Mouse (Mus musculus): Measurements from ENCODE around the gene Rps19. TPM values are rescaled to one million over a fixed set of nuclear protein-coding genes. Genes with fewer than 3 reads are reported as not detected.

Gene Rps19
- polyA plus RNA-seq, 1 experiment from 2014 or later: 2,060 TPM

DNA sequence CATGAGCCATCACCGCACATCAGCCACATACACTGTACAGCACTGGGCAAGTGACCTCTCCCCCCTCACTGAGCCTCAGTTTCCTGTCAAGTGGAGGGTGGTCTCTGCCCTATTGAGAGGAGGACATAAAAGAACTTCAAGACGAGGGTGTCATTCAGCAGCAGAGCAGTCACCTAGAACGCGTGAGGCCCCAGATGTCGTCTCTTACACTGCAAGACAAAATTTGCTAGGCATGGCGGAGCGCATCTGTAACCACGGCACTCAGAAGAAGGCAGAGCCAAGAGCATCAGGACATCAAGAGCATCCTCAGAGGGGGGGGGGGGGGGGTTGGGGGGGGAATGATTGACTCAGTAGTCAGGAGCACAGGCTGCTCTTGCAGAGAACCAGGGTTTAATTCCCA, 12.1 kb downstream of the Rps19 start:
- Histone ChIP-seq H3K27me3 (ENCODE audit: control insufficient read depth, insufficient read depth, low read length) (no peaks in the 10 kb centered on the region), H3K4me1 (replicated peaks; ENCODE audit: control insufficient read depth, insufficient read depth) (no peaks in the 10 kb centered on the region), H3K4me2 (replicated peaks; ENCODE audit: low read depth) (no peak overlapping the region), H3K9ac (ENCODE audit: low read length) (no peak overlapping the region), H3K4me3 (ENCODE audit: low read depth, low read length) (no peak overlapping the region), H3K27ac (replicated peaks) (no peak overlapping the region), H3K36me3 (ENCODE audit: control insufficient read depth, insufficient read depth, low read length) (no peaks in the 10 kb centered on the region), H3K9me3 (ENCODE audit: control insufficient read depth, low read length) (no peaks in the 10 kb centered on the region)
- ATAC-seq (ENCODE audit: low FRiP score, low TSS enrichment) (no peak), DNase-seq (ENCODE audit: low spot score) (no peak)
- WGBS: 90% methylated on average over 8 of the region's 8 CpGs
- TF ChIP-seq CTCF (IDR thresholded peaks at IDR 0.05; ENCODE audit: low read depth) (no peak), EP300 (optimal IDR thresholded peaks at IDR 0.05) (no peak)

DNA sequence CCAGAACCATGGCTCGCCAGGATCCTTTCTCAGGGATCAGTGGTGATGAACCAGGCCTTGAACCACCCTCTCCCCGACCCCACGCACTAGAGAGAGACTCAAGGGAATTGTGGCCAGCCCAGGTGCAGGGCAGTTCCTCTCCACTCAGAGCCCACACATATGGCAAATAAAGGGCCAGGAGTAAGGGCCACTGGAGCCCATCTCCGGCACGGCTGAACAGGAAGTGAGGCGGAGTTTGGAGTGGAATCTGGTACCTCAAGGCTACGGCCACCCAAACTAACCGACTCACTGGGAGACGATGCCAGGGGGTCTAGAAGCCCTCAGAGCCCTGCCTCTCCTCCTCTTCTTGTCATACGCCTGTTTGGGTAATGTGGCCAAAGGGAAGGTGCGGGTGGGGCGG, 13.1 kb downstream of the Rps19 start, which contains the start of gene Cd79a:
Cd79a (plus strand) TSS at position 158 of the 400 bp plus-strand sequence.
- Histone ChIP-seq H3K27me3 (ENCODE audit: control insufficient read depth, insufficient read depth, low read length) (no peaks in the 10 kb centered on the region), H3K4me1 (replicated peaks; ENCODE audit: control insufficient read depth, insufficient read depth) (no peaks in the 10 kb centered on the region), H3K9me3 (ENCODE audit: control insufficient read depth, low read length) (no peaks in the 10 kb centered on the region), H3K36me3 (ENCODE audit: control insufficient read depth, insufficient read depth, low read length) (no peaks in the 10 kb centered on the region), H3K4me2 (replicated peaks; ENCODE audit: low read depth) (no peak within 1 kb of the TSS), H3K4me3 (ENCODE audit: low read depth, low read length) (no peak within 1 kb of the TSS), H3K27ac (replicated peaks) (no peak within 1 kb of the TSS), H3K9ac (ENCODE audit: low read length) (no peak within 1 kb of the TSS)
- DNase-seq (ENCODE audit: low spot score) (no peak), ATAC-seq (ENCODE audit: low FRiP score, low TSS enrichment) (no peak)
- no peak for TF ChIP-seq EP300 (optimal IDR thresholded peaks at IDR 0.05)
- TF ChIP-seq CTCF (IDR thresholded peaks at IDR 0.05; ENCODE audit: low read depth): no peak
- WGBS: 69% methylated on average over 12 of the region's 12 CpGs

DNA sequence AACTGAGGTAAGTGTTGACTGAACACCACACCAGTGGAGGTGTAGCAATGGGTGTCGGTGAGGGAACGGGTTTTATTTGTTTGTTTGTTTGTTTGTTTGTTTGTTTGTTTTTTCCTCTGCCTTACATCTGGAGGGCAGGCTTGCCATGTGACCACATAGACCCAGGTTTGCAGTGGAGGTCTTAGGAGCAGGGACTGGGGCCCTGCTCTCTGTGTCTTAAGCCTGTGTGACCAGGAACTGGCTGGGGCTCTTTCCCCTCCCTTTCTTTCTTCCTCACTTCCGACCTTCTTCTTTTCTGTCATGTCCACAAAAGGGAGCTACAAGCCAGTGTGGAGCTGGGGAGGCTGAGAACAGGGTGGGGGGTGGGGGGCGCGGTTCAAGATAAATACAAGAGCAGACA, 13.8 kb downstream of the Rps19 start:
- H3K27ac ChIP-seq (replicated peaks): no peak overlapping the region
- TF ChIP-seq EP300 (optimal IDR thresholded peaks at IDR 0.05): no peak
- no peak for TF ChIP-seq CTCF (IDR thresholded peaks at IDR 0.05; ENCODE audit: low read depth)
- no peak overlapping the region for H3K9ac ChIP-seq (ENCODE audit: low read length)
- no peaks in the 10 kb centered on the region for H3K4me1 ChIP-seq (replicated peaks; ENCODE audit: control insufficient read depth, insufficient read depth)
- no peak for ATAC-seq (ENCODE audit: low FRiP score, low TSS enrichment)
- no peaks in the 10 kb centered on the region for H3K36me3 ChIP-seq (ENCODE audit: control insufficient read depth, insufficient read depth, low read length)
- DNase-seq (ENCODE audit: low spot score): no peak
- no peak overlapping the region for H3K4me3 ChIP-seq (ENCODE audit: low read depth, low read length)
- no peak overlapping the region for H3K4me2 ChIP-seq (replicated peaks; ENCODE audit: low read depth)
- H3K9me3 ChIP-seq (ENCODE audit: control insufficient read depth, low read length): no peaks in the 10 kb centered on the region
- 51% methylated on average over 5 of the region's 5 CpGs for WGBS
- no peaks in the 10 kb centered on the region for H3K27me3 ChIP-seq (ENCODE audit: control insufficient read depth, insufficient read depth, low read length)

DNA sequence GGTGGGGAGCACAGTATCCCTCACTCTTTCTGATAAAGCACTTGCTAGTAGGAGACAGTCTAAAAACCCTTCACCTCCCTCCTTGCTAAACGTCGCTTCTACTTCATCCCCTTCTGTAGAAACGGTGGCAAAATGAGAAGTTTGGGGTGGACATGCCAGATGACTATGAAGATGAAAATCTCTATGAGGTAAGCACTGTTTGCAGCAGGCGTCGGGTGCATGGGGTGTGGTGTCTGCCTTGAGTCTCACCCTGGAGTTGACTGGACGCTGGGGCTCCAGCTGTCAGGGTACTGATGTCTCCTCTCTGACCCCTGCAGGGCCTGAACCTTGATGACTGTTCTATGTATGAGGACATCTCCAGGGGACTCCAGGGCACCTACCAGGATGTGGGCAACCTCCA, 16.9 kb downstream of the Rps19 start:
- no peaks in the 10 kb centered on the region for H3K36me3 ChIP-seq (ENCODE audit: control insufficient read depth, insufficient read depth, low read length)
- H3K9me3 ChIP-seq (ENCODE audit: control insufficient read depth, low read length): no peaks in the 10 kb centered on the region
- no peak overlapping the region for H3K4me3 ChIP-seq (ENCODE audit: low read depth, low read length)
- H3K27ac ChIP-seq (replicated peaks): no peak overlapping the region
- DNase-seq (ENCODE audit: low spot score) (no peak), ATAC-seq (ENCODE audit: low FRiP score, low TSS enrichment) (no peak)
- H3K4me2 ChIP-seq (replicated peaks; ENCODE audit: low read depth): no peak overlapping the region
- 52% methylated on average over 6 of the region's 6 CpGs for WGBS
- H3K27me3 ChIP-seq (ENCODE audit: control insufficient read depth, insufficient read depth, low read length): no peaks in the 10 kb centered on the region
- no peak overlapping the region for H3K9ac ChIP-seq (ENCODE audit: low read length)
- H3K4me1 ChIP-seq (replicated peaks; ENCODE audit: control insufficient read depth, insufficient read depth): no peaks in the 10 kb centered on the region
- TF ChIP-seq CTCF (IDR thresholded peaks at IDR 0.05; ENCODE audit: low read depth) (no peak), EP300 (optimal IDR thresholded peaks at IDR 0.05) (no peak)

DNA sequence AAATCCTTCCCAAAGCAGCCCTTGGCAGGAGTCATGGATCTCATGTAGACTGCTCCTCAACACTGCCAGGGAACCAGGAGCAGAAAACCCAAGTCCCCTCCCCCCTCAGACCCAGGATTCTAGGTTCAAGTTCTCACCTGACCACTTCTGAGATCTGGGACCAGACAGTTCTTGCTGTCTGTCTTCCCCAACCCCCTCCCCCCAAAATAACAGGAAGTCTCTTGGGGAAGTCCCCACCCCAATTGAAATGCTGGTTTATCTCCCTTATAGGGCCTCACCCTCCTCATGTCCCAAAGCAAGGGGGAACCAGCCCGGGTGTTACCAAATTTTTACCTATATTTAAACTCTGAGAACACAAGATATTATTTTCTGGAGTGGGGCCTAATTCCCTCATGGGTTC, 17.7 kb downstream of the Rps19 start:
- DNase-seq (ENCODE audit: low spot score): no peak
- Histone ChIP-seq H3K27ac (replicated peaks) (peak overlapping the region; percentile 93; the same call in 1 of the 2 replicates), H3K9me3 (ENCODE audit: control insufficient read depth, low read length) (no peaks in the 10 kb centered on the region), H3K4me1 (replicated peaks; ENCODE audit: control insufficient read depth, insufficient read depth) (no peaks in the 10 kb centered on the region; the same call in 1 of the 2 replicates), H3K4me3 (ENCODE audit: low read depth, low read length) (no peak overlapping the region), H3K27me3 (ENCODE audit: control insufficient read depth, insufficient read depth, low read length) (no peaks in the 10 kb centered on the region), H3K4me2 (replicated peaks; ENCODE audit: low read depth) (0 out of 2 replicates have a peak overlapping the region, but pooled peaks have one; percentile 90), H3K9ac (ENCODE audit: low read length) (no peak overlapping the region), H3K36me3 (ENCODE audit: control insufficient read depth, insufficient read depth, low read length) (no peaks in the 10 kb centered on the region)
- no peak for TF ChIP-seq EP300 (optimal IDR thresholded peaks at IDR 0.05)
- ATAC-seq (ENCODE audit: low FRiP score, low TSS enrichment): no peak
- WGBS: 42% methylated on average over 1 of the region's 1 CpGs

DNA sequence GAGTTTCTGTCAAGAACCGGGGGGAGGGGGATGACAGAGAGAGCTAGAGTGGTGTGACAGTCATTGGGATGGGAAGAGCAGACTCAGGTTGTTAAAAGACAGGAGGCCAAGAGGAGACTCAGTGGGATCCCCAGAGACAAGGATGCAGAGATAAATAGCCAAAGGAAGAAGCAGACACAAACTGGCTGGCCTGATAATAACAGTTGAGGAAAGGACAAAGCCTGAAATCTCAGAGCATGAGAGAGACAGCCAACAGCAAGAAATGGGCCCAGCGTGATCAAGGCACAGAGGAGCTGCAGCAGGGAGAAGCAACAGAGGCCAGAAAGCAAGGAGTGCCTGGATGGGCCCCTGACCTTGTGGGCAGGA, 18.1 kb downstream of the Rps19 start:
- peak overlapping the region; percentile 83 for H3K9ac ChIP-seq (ENCODE audit: low read length)
- H3K27ac ChIP-seq (replicated peaks): peak overlapping the region; percentile 93
- TF ChIP-seq EP300 (optimal IDR thresholded peaks at IDR 0.05): no peak
- TF ChIP-seq CTCF (IDR thresholded peaks at IDR 0.05; ENCODE audit: low read depth): no peak
- no peaks in the 10 kb centered on the region for H3K27me3 ChIP-seq (ENCODE audit: control insufficient read depth, insufficient read depth, low read length)
- H3K4me1 ChIP-seq (replicated peaks; ENCODE audit: control insufficient read depth, insufficient read depth): no peaks in the 10 kb centered on the region; the same call in 1 of the 2 replicates
- H3K36me3 ChIP-seq (ENCODE audit: control insufficient read depth, insufficient read depth, low read length): no peaks in the 10 kb centered on the region
- no peaks in the 10 kb centered on the region for H3K9me3 ChIP-seq (ENCODE audit: control insufficient read depth, low read length)
- peak overlapping the region; percentile 90 for H3K4me2 ChIP-seq (replicated peaks; ENCODE audit: low read depth)
- no peak for ATAC-seq (ENCODE audit: low FRiP score, low TSS enrichment)
- WGBS: 49% methylated on average over 2 of the region's 2 CpGs
- H3K4me3 ChIP-seq (ENCODE audit: low read depth, low read length): peak overlapping the region; percentile 73
- DNase-seq (ENCODE audit: low spot score): no peak
